Mouse (Mus musculus): ENCODE measurements around the gene Slc1a3.
A peak's percentile ranks its signal among the peaks of the same experiment; 100 is the strongest.
"Not testable (repeated sequence)": the region's sequence is repeated elsewhere in the genome, so short reads cannot be mapped to it uniquely, and the experiment has no call there.

The Slc1a3 gene

GRCm38 (mm10) chr15:8706613-8707012, 4.0 kb downstream of the Slc1a3 start:
- no peak for DNase-seq (ENCODE audit: low spot score)

- no peak for DNase-seq (ENCODE audit: low spot score)
These were observed 4.4 kb downstream of the Slc1a3 start for GRCm38 (mm10) chr15:8706178-8706577.

GRCm38 (mm10) chr15:8705560-8705959, 5.0 kb downstream of the Slc1a3 start:
- DNase-seq (ENCODE audit: low spot score) = not testable (repeated sequence)

- no peak for DNase-seq (ENCODE audit: low spot score)
These were observed 12.6 kb downstream of the Slc1a3 start for GRCm38 (mm10) chr15:8697976-8698375.

- DNase-seq (ENCODE audit: low spot score) = no peak
These were observed 13.1 kb downstream of the Slc1a3 start for GRCm38 (mm10) chr15:8697500-8697899.

- not testable (repeated sequence) for DNase-seq (ENCODE audit: low spot score)
These were observed 20.4 kb downstream of the Slc1a3 start for GRCm38 (mm10) chr15:8690141-8690540.

GRCm38 (mm10) chr15:8686846-8687245, 23.7 kb downstream of the Slc1a3 start:
- no peak for DNase-seq (ENCODE audit: low spot score)

GRCm38 (mm10) chr15:8685506-8685905, 25.1 kb downstream of the Slc1a3 start:
- DNase-seq (ENCODE audit: low spot score) = no peak

- no peak for DNase-seq (ENCODE audit: low spot score)
These were observed 26.3 kb downstream of the Slc1a3 start for GRCm38 (mm10) chr15:8684263-8684662.

- no peak for DNase-seq (ENCODE audit: low spot score)
These were observed 27.7 kb downstream of the Slc1a3 start for GRCm38 (mm10) chr15:8682871-8683270.

GRCm38 (mm10) chr15:8682421-8682820, 28.1 kb downstream of the Slc1a3 start:
- DNase-seq (ENCODE audit: low spot score) = no peak

GRCm38 (mm10) chr15:8681971-8682370, 28.6 kb downstream of the Slc1a3 start:
- DNase-seq (ENCODE audit: low spot score) = no peak

GRCm38 (mm10) chr15:8681009-8681408, 29.6 kb downstream of the Slc1a3 start:
- no peak for DNase-seq (ENCODE audit: low spot score)

- DNase-seq (ENCODE audit: low spot score) = no peak
These were observed 33.6 kb downstream of the Slc1a3 start for GRCm38 (mm10) chr15:8676959-8677358.

- DNase-seq (ENCODE audit: low spot score) = peak; percentile 58
These were observed 34.3 kb downstream of the Slc1a3 start for GRCm38 (mm10) chr15:8676211-8676691.

- DNase-seq (ENCODE audit: low spot score) = no peak
These were observed 34.9 kb downstream of the Slc1a3 start for GRCm38 (mm10) chr15:8675616-8676015.

- DNase-seq (ENCODE audit: low spot score) = no peak
These were observed 38.0 kb downstream of the Slc1a3 start for GRCm38 (mm10) chr15:8672532-8672931.

- DNase-seq (ENCODE audit: low spot score) = no peak
These were observed 42.6 kb downstream of the Slc1a3 start for GRCm38 (mm10) chr15:8667849-8668522.

GRCm38 (mm10) chr15:8665675-8666350, 44.8 kb downstream of the Slc1a3 start:
- no peak for DNase-seq (ENCODE audit: low spot score)

GRCm38 (mm10) chr15:8663348-8664099, 47.0 kb downstream of the Slc1a3 start:
- no peak for DNase-seq (ENCODE audit: low spot score)

GRCm38 (mm10) chr15:8661856-8662255, 48.7 kb downstream of the Slc1a3 start:
- DNase-seq (ENCODE audit: low spot score) = no peak

- no peak for DNase-seq (ENCODE audit: low spot score)
These were observed 50.6 kb downstream of the Slc1a3 start for GRCm38 (mm10) chr15:8659977-8660376.

- peak; percentile 23 for DNase-seq (ENCODE audit: low spot score)
These were observed 51.0 kb downstream of the Slc1a3 start for GRCm38 (mm10) chr15:8659483-8659971.
